Mouse (Mus musculus): ENCODE data around the gene Gm10638. TPM values are rescaled to one million over a fixed set of nuclear protein-coding genes. Genes with fewer than 3 reads are reported as not detected.

Gene Gm10638
- polyA plus RNA-seq, 1 experiment = 6.3 TPM

- TF ChIP-seq POLR2A (IDR thresholded peaks at IDR 0.05; ENCODE audit: low read depth, low read length) (no peak), CTCF (IDR thresholded peaks at IDR 0.05; ENCODE audit: extremely low read depth, insufficient read length, insufficient replicate concordance, low read depth, low read length) (no peak)
- Histone ChIP-seq H3K36me3 (ENCODE audit: control insufficient read depth, insufficient read depth, low read length) (no peaks in the 10 kb centered on the region), H3K27me3 (ENCODE audit: control insufficient read depth, insufficient read depth, low read length) (no peaks in the 10 kb centered on the region), H3K4me3 (ENCODE audit: low read depth, low read length) (peak overlapping the region; percentile 6; the same call in 1 of the 2 replicates), H3K4me1 (ENCODE audit: control insufficient read depth, insufficient read depth, insufficient read length, low read length) (peaks cover 10% of the 10 kb centered on the region; the same call in 1 of the 2 replicates), H3K27ac (ENCODE audit: insufficient read depth, low read depth, low read length) (no peak overlapping the region)
- WGBS = 61% methylated on average over 23 of the region's 23 CpGs
These were observed 11.6 kb downstream of the Gm10638 start for GRCm38 (mm10) chr8:86756948-86757733.

- Histone ChIP-seq H3K27ac (ENCODE audit: insufficient read depth, low read depth, low read length) (no peak overlapping the region), H3K27me3 (ENCODE audit: control insufficient read depth, insufficient read depth, low read length) (no peaks in the 10 kb centered on the region), H3K4me3 (ENCODE audit: low read depth, low read length) (no peak overlapping the region), H3K36me3 (ENCODE audit: control insufficient read depth, insufficient read depth, low read length) (no peaks in the 10 kb centered on the region), H3K4me1 (ENCODE audit: control insufficient read depth, insufficient read depth, insufficient read length, low read length) (peaks cover 10% of the 10 kb centered on the region; the same call in 1 of the 2 replicates)
- 37% methylated on average over 3 of the region's 3 CpGs for WGBS
- no peak for TF ChIP-seq CTCF (IDR thresholded peaks at IDR 0.05; ENCODE audit: extremely low read depth, insufficient read length, insufficient replicate concordance, low read depth, low read length)
- TF ChIP-seq POLR2A (IDR thresholded peaks at IDR 0.05; ENCODE audit: low read depth, low read length) = no peak
These were observed 13.2 kb downstream of the Gm10638 start for GRCm38 (mm10) chr8:86758651-86759050.

GRCm38 (mm10) chr8:86759090-86759491, 13.6 kb downstream of the Gm10638 start:
- Histone ChIP-seq H3K4me3 (ENCODE audit: low read depth, low read length) (no peak overlapping the region), H3K27ac (ENCODE audit: insufficient read depth, low read depth, low read length) (peak overlapping the region; percentile 63), H3K27me3 (ENCODE audit: control insufficient read depth, insufficient read depth, low read length) (no peaks in the 10 kb centered on the region), H3K36me3 (ENCODE audit: control insufficient read depth, insufficient read depth, low read length) (no peaks in the 10 kb centered on the region), H3K4me1 (ENCODE audit: control insufficient read depth, insufficient read depth, insufficient read length, low read length) (peaks cover 10% of the 10 kb centered on the region; the same call in 1 of the 2 replicates)
- WGBS = 15% methylated on average over 4 of the region's 4 CpGs
- TF ChIP-seq POLR2A (IDR thresholded peaks at IDR 0.05; ENCODE audit: low read depth, low read length) (no peak), CTCF (IDR thresholded peaks at IDR 0.05; ENCODE audit: extremely low read depth, insufficient read length, insufficient replicate concordance, low read depth, low read length) (no peak)

- peaks cover 19% of the 10 kb centered on the region for H3K4me1 ChIP-seq (ENCODE audit: control insufficient read depth, insufficient read depth, insufficient read length, low read length)
- 33% methylated on average over 6 of the region's 6 CpGs for WGBS
- no peak overlapping the region for H3K27ac ChIP-seq (ENCODE audit: insufficient read depth, low read depth, low read length)
- H3K4me3 ChIP-seq (ENCODE audit: low read depth, low read length) = no peak overlapping the region
- H3K27me3 ChIP-seq (ENCODE audit: control insufficient read depth, insufficient read depth, low read length) = no peaks in the 10 kb centered on the region
- H3K36me3 ChIP-seq (ENCODE audit: control insufficient read depth, insufficient read depth, low read length) = no peaks in the 10 kb centered on the region
- TF ChIP-seq CTCF (IDR thresholded peaks at IDR 0.05; ENCODE audit: extremely low read depth, insufficient read length, insufficient replicate concordance, low read depth, low read length) (no peak), POLR2A (IDR thresholded peaks at IDR 0.05; ENCODE audit: low read depth, low read length) (no peak)
These were observed 15.2 kb downstream of the Gm10638 start for GRCm38 (mm10) chr8:86760746-86761145.

GRCm38 (mm10) chr8:86762806-86763205, 17.3 kb downstream of the Gm10638 start:
- no peaks in the 10 kb centered on the region for H3K36me3 ChIP-seq (ENCODE audit: control insufficient read depth, insufficient read depth, low read length)
- no peak overlapping the region for H3K27ac ChIP-seq (ENCODE audit: insufficient read depth, low read depth, low read length)
- 80% methylated on average over 5 of the region's 5 CpGs for WGBS
- peaks cover 34% of the 10 kb centered on the region for H3K4me1 ChIP-seq (ENCODE audit: control insufficient read depth, insufficient read depth, insufficient read length, low read length)
- TF ChIP-seq POLR2A (IDR thresholded peaks at IDR 0.05; ENCODE audit: low read depth, low read length) (no peak), CTCF (IDR thresholded peaks at IDR 0.05; ENCODE audit: extremely low read depth, insufficient read length, insufficient replicate concordance, low read depth, low read length) (no peak)
- no peak overlapping the region for H3K4me3 ChIP-seq (ENCODE audit: low read depth, low read length)
- no peaks in the 10 kb centered on the region for H3K27me3 ChIP-seq (ENCODE audit: control insufficient read depth, insufficient read depth, low read length)

GRCm38 (mm10) chr8:86765155-86765554, 19.7 kb downstream of the Gm10638 start:
- H3K4me1 ChIP-seq (ENCODE audit: control insufficient read depth, insufficient read depth, insufficient read length, low read length) = peaks cover 38% of the 10 kb centered on the region
- 79% methylated on average over 10 of the region's 10 CpGs for WGBS
- TF ChIP-seq CTCF (IDR thresholded peaks at IDR 0.05; ENCODE audit: extremely low read depth, insufficient read length, insufficient replicate concordance, low read depth, low read length) (no peak), POLR2A (IDR thresholded peaks at IDR 0.05; ENCODE audit: low read depth, low read length) (no peak)
- H3K4me3 ChIP-seq (ENCODE audit: low read depth, low read length) = no peak overlapping the region
- H3K36me3 ChIP-seq (ENCODE audit: control insufficient read depth, insufficient read depth, low read length) = no peaks in the 10 kb centered on the region
- H3K27ac ChIP-seq (ENCODE audit: insufficient read depth, low read depth, low read length) = 0 out of 2 replicates have a peak overlapping the region, but pooled peaks have one; percentile 8
- H3K27me3 ChIP-seq (ENCODE audit: control insufficient read depth, insufficient read depth, low read length) = no peaks in the 10 kb centered on the region

- Histone ChIP-seq H3K27ac (ENCODE audit: insufficient read depth, low read depth, low read length) (peak overlapping the region; percentile 92), H3K4me1 (ENCODE audit: control insufficient read depth, insufficient read depth, insufficient read length, low read length) (peaks cover 41% of the 10 kb centered on the region), H3K4me3 (ENCODE audit: low read depth, low read length) (no peak overlapping the region), H3K27me3 (ENCODE audit: control insufficient read depth, insufficient read depth, low read length) (no peaks in the 10 kb centered on the region), H3K36me3 (ENCODE audit: control insufficient read depth, insufficient read depth, low read length) (no peaks in the 10 kb centered on the region)
- no peak for TF ChIP-seq CTCF (IDR thresholded peaks at IDR 0.05; ENCODE audit: extremely low read depth, insufficient read length, insufficient replicate concordance, low read depth, low read length)
- no peak for TF ChIP-seq POLR2A (IDR thresholded peaks at IDR 0.05; ENCODE audit: low read depth, low read length)
- WGBS = 65% methylated on average over 8 of the region's 8 CpGs
These were observed 20.2 kb downstream of the Gm10638 start for GRCm38 (mm10) chr8:86765669-86766068.
